Mouse (Mus musculus) gastrocnemius, postnatal 14 days (tissue): ENCODE data around the gene Htr3a. TPM values are rescaled to one million over a fixed set of nuclear protein-coding genes. Genes with fewer than 3 reads are reported as not detected.

Experiments used
- DNase-seq: peaks from one replicate; pipeline ENCODE4 v3.0.0; 2021; ENCODE audit warnings: mixed read lengths
- intact Hi-C: fragments of 180-260 bp; cut with DNase I; formaldehyde crosslinking; loops from one replicate; pipeline ENCODE4 v1.15.1; 2025; ENCODE audit warnings: low total_unique reads
- long read RNA-seq, 2 experiments: library from polyadenylated mRNA; stranded (forward); transcript quantifications; one replicate each; pipeline ENCODE4 v2.0.0; 2021
- total RNA-seq, 2 experiments: library from RNA; stranded (reverse); gene quantifications; 2 replicates each; pipeline ENCODE4 v1.2.3; 2021

The Htr3a gene
- not detected for total RNA-seq
- long read RNA-seq, experiment 1 = 0 reads
- long read RNA-seq, experiment 2 = 0 reads

- intact Hi-C loops = no loop called here
- peak; percentile 45 for DNase-seq
These were observed at the start of gene Htr3a for GRCm38 (mm10) chr9:48910885-48911537. Gene Htr3a (minus strand): TSS chr9:48911099.

DNA sequence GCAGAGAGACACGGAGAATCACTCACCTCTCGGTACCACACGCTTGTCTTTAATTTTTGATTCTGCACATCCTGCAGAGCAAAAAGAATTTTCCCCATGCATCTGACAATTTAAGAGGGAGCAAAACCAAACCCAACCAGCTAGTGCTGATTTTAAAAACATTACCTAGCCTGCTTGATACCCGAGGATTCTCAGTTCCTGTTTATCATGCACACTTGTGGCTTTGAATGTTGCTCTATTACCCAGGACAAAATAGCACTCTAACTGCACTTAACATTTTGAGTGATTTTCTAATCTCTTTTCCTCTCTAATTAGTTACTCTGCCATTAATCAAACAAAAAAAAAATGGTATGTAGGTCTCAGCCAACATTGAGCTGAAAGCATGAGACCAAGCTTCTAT is 36.7 kb upstream of the Htr3a start:
- no peak for DNase-seq
- intact Hi-C loops = no loop called here

- no peak for DNase-seq
- intact Hi-C loops = no loop called here
These were observed 31.4 kb upstream of the Htr3a start for GRCm38 (mm10) chr9:48942349-48942748.

DNA sequence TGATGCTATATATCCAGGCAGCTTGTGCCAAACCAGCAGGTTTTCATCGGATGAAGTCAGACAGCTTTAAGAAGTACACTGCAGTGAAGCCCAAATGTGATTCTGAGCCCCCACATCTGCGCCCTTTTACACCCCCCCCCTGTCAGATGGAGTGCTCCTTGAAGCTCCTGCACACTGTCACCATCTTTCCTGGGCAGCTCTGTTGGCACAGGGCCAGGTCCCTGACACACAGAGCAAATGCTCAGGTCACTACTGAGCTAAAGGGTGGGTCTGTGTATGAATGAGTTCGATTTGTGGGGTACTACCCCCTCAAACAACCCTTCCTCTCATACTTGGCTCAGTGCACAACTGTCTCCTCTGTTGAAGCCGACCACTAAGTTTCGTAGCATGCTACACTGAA is 18.5 kb upstream of the Htr3a start:
- intact Hi-C loops = no loop called here

GRCm38 (mm10) chr9:48928781-48929180 is 17.9 kb upstream of the Htr3a start:
- DNase-seq = no peak
- intact Hi-C loops = no loop called here

More for the DNA sequence above, 18.5 kb upstream of the Htr3a start:
- DNase-seq = no peak

DNA sequence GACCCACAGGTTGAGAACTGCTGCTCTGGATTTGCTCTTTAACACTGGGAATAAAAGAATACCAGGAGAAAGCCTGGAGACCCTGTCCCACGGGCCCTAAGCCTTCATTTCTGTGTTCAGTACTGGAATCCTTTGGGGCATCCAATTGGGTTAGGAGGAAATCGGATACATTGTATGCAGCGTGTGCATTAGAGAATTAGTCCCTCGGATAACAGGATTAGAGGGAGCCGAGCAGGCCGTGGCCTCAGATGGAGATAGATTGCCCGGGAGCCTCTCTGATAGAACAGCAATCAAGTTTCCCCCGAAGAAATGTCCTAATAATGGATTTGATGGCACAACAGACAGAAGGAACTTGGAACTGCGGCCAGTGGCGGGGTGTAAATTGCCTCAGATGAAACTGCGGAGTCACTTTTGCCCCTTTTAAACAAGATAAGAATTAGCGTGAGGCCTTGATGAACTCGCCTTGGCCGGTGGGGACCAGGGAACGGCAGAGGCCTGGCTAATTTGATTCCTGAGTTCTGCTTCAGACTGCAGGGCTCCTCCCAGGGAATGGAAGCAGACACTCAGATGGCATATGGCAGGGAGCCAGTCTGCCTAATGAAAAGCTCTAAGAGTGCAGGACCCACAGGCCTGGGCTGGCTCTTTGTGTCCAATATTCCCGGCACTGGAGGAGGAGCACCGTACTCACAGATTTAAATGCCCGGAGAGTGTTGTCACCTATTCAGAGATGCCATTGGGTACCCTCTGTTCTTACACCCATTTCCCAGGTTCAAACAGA is 5.3 kb upstream of the Htr3a start:
- intact Hi-C loops = no loop called here
- DNase-seq = no peak

DNA sequence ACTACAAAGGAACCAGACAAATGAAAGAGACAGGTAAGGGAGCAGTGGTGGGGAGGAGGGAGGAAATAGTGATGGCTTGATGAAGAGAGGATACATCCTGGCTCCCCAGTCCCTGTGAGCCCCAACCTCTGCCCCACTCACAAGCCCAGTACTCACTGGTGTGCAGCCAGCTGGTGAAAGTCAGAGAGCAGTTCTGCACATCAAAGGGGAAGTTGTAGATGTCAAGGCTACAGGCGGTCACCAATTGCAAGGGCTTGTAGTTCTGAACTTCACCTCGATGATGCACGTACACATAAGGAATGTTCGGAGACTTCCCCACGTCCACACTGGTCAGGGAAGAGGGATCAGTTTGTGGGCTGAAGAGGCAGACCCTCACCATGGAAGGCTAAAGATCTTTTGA is 6.5 kb downstream of the Htr3a start:
- intact Hi-C loops = no loop called here
- no peak for DNase-seq

DNA sequence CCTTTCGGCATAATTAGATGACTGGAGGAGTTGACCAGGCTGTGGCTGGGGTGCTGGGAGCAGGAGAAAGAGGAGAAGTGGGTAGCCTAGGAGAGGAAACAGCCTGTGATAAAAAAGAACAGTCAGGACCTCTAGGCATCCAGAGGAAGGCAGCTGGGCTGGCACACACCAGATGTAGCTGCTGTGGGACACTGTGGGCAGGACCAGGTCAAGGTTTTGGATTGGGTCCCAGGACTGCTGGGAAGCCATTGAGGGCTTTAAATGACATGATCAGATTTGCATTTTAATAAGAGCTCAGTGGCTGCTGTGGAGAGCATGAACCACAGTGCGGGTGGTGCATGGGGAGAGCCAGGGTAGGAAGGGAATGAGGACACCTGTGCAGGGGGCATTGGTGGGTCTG is 7.1 kb downstream of the Htr3a start:
- no peak for DNase-seq

DNA sequence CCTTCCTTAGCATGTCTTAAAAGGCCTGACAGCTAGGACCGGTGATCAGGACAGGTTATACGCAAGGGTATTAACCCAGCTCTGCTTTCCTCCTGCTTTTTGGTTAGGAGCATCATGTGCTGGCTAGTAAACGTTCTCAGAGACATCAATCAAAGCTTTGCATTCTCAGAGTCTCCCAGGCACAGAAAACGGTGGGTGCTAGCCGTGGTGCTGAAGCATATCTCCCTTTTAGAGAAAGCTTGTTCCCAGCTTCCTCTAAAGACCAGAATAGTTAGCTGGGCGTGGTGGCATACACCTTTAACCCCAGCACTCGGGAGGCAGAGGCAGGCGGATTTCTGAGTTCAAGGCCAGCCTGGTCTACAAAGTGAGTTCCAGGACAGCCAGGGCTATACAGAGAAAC is 12.3 kb downstream of the Htr3a start:
- intact Hi-C loops = no loop called here
- peak; percentile 16 for DNase-seq

More for the DNA sequence above, 7.1 kb downstream of the Htr3a start:
- intact Hi-C loops = no loop called here

DNA sequence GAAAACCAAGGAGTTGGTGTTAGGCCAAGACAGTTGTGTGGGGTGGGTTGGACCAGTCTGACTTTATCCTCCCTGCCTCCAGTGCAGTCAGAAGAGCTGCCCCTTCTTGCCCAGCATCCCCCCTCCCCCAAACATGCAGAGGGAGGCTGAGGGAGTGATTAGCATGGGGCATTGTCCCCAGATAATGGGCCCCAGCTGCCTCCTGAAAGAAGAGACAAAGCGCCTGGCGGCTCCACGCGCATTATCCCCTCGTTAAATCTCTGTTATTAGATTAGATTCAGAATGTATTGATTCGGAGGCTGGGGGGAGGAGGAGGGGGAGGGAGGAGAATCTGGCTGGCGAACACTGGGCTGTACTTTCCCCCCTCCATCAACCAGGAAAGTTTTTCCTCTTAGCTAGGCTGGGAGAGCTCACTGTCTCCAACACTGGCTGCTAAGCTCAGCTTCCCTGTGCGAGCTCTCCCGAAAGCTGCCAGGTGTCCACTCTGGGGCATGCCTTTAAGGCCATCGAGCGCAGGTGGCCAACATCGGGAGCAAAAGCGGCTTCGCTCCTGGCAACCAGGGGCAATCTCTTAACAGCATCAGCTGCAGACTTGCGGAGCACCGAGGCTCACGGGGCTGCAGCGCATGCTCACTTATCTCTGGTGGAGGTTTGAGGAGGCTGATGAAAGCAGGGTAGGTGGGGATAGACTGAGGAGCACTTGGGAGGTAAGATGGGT is 14.9 kb downstream of the Htr3a start:
- intact Hi-C loops = loop anchor here (2.0 kb wide), 1 partner anchor 251 kb away; no protein-coding TSS in a partner anchor
- no peak for DNase-seq

DNA sequence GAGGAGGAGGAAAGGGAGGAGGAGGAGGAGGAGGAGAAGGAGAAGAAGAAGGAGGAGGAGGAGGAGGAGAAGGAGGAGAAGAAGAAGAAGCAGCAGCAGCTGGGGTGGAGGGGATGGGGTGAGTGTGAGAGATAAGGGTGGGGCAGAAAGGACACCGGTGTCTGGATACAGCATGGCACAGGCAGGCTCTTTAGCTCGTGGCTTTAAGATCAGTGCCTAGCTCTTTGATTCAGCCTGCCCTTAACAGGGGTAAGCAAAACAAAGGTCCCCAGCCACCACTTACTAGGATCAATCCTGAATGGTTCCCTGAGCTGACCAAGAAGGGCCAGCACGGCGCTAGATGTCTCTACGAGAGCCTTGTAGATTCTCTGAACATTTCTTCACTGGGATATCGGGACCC is 16.1 kb downstream of the Htr3a start:
- intact Hi-C loops = loop anchor here (2.0 kb wide), 1 partner anchor 250 kb away; no protein-coding TSS in a partner anchor
- DNase-seq = no peak

GRCm38 (mm10) chr9:48893986-48894385 is 16.9 kb downstream of the Htr3a start:
- intact Hi-C loops = loop anchor here (2.0 kb wide), 2 partner anchors 33 to 249 kb away; no protein-coding TSS in a partner anchor
- peak; percentile 55 for DNase-seq

DNA sequence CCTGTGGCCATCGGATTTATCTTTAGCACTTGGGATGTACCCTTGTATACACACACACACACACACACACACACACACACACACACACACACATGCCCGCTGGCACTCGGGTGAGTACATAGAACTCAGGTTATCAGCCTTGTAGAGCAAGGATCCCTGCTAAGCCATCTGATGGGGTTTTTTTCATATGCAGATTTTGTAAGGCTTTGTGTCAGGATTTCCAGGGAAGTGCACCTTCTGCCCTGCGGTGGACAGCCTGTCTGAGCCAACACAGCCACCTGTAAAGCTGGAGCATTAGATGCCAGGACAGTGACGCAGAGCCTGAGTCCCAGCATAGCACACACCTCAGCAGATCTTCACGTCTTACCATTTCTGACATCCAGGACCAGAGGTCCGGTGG is 21.8 kb downstream of the Htr3a start:
- DNase-seq = no peak
- intact Hi-C loops = no loop called here

DNA sequence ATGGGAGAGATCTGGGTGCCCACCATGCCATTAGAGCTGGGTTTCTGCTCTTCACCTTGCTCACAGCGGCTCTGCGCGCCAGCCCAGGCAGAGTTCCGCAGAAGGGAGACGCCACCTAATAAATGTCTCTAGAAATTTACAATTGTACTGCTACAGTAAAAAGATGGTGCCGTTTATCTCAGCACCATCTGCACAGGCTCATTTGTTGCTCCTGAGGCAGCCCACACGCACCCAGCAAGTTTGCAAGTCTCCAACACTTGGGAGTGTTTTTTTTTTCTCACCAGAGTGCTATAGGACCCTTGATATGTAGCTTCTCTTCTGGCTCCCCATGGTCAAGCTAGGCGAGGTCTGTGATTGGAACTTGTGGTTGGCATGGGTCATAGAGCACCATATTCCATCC is 38.0 kb downstream of the Htr3a start:
- no peak for DNase-seq
- intact Hi-C loops = no loop called here

GRCm38 (mm10) chr9:48866523-48867121 is 44.3 kb downstream of the Htr3a start:
- intact Hi-C loops = no loop called here
- no peak for DNase-seq

GRCm38 (mm10) chr9:48865235-48865634 is 45.7 kb downstream of the Htr3a start:
- DNase-seq = no peak
- intact Hi-C loops = no loop called here

- intact Hi-C loops = loop anchor here (2.0 kb wide), 2 partner anchors 31 to 217 kb away; no protein-coding TSS in a partner anchor
- DNase-seq = no peak
These were observed 49.4 kb downstream of the Htr3a start for GRCm38 (mm10) chr9:48861481-48861880.

DNA sequence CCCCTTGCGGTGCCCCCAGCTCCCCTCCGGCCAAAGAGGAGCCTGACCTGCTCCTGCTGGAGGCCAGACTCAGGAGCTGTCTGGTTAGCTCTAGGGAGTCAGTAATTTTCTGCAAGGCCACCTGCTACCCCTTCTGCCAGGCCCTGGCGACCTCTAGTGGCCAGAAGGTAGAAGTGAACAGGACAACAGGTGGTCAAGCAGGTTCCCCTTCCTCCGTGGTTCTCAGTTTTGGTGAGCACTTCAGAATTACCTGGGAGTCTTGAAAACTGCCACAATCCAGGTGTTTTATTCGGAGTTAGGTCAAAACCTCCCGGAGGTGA is 50.4 kb downstream of the Htr3a start:
- intact Hi-C loops = loop anchor here (2.0 kb wide), 2 partner anchors 32 to 216 kb away; no protein-coding TSS in a partner anchor
- DNase-seq = peak; percentile 74

DNA sequence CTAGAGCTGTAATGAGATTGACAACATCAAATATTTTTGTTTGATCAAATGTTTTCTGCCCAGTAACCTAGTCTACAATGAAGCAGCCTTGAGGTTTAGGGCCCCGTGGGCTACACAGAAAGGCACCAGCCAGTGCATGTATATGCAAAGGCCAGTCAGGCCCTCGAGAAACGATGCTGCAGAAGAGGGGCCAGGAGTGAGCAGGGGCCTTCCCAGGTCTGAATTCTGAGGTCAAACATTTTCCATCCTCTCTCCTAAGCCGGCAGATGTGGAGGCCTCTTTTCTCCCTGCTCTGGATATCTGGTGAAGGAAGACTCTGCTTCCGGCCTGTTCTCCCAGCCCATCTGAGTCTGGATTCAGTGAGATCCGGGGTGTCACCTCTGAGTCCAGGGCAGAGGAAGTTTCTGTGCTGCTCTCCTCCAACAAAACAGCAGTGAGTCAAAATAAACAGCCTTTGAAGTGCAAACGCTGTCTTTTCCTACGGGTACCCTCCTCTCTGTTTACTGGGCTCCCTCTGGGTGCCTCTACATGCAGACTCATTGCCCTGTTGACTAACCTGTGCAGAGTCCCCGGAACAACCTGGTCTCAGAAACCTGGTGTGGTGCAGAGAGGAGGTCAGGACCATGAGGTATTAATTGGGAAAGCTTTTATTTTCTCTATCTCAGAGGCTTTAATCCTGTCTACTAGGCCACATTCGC is 50.9 kb downstream of the Htr3a start:
- DNase-seq = no peak
- intact Hi-C loops = loop anchor here (2.0 kb wide), 2 partner anchors 33 to 215 kb away; no protein-coding TSS in a partner anchor
